Mouse (Mus musculus): ENCODE data around the gene Cpeb4.
"Not testable (repeated sequence)": the region's sequence is repeated elsewhere in the genome, so short reads cannot be mapped to it uniquely, and the experiment has no call there.

GRCm38 (mm10) chr11:31980089-31980488, 108.1 kb downstream of the Cpeb4 start:
- not testable (repeated sequence) for TF ChIP-seq GATA1 (IDR thresholded peaks at IDR 0.05; ENCODE audit: borderline replicate concordance, low read length); FLI1 (IDR thresholded peaks at IDR 0.05; ENCODE audit: low read length)
